Mouse (Mus musculus) ES-Bruce4 (cell line): ENCODE data around the gene Fancc. TPM values are rescaled to one million over a fixed set of nuclear protein-coding genes. Genes with fewer than 3 reads are reported as not detected.
A peak's percentile ranks its signal among the peaks of the same experiment; 100 is the strongest.

Experiments used
- H3K27ac ChIP-seq: 2 replicates; pipeline ENCODE4 v1.5.1; 2012; ENCODE audit warnings: low read length, inconsistent platforms; ENCODE audit not compliant: insufficient read depth
- H3K27me3 ChIP-seq: 2 replicates; pipeline ENCODE4 v1.6.1; 2012; ENCODE audit warnings: mild to moderate bottlenecking, low read length, inconsistent platforms; ENCODE audit not compliant: control insufficient read depth, poor library complexity, insufficient read depth, severe bottlenecking
- H3K36me3 ChIP-seq: 2 replicates; pipeline ENCODE4 v1.6.1; 2012; ENCODE audit warnings: inconsistent platforms, mild to moderate bottlenecking, low read length, moderate library complexity; ENCODE audit not compliant: control insufficient read depth, poor library complexity, insufficient read depth, severe bottlenecking
- H3K4me1 ChIP-seq: one replicate; pipeline ENCODE4 v1.8.1; 2011; ENCODE audit warnings: low read length; ENCODE audit not compliant: control insufficient read depth, insufficient read depth
- H3K4me3 ChIP-seq: 2 replicates; pipeline ENCODE4 v1.5.1; 2011; ENCODE audit warnings: low read depth, mild to moderate bottlenecking, low read length
- H3K9ac ChIP-seq: 2 replicates; pipeline ENCODE4 v1.6.1; 2012; ENCODE audit warnings: low read depth, mild to moderate bottlenecking, inconsistent platforms; ENCODE audit not compliant: poor library complexity, severe bottlenecking
- H3K9me3 ChIP-seq: replicated peaks from 2 replicates; pipeline ENCODE4 v1.6.1; 2012; ENCODE audit warnings: mild to moderate bottlenecking, low read length, inconsistent platforms; ENCODE audit not compliant: control insufficient read depth, poor library complexity, insufficient read depth, severe bottlenecking
- CTCF ChIP-seq: IDR thresholded peaks from one replicate; pipeline ENCODE4 v1.8.1; 2011; ENCODE audit warnings: low read depth, low read length
- EP300 ChIP-seq: IDR thresholded peaks from 2 replicates; pipeline ENCODE4 v1.6.1; 2011; ENCODE audit warnings: low read depth, low read length; ENCODE audit not compliant: insufficient read depth
- POLR2A ChIP-seq: IDR thresholded peaks from one replicate; pipeline ENCODE4 v1.8.1; 2011; ENCODE audit warnings: low read length; ENCODE audit not compliant: insufficient read depth
- polyA plus RNA-seq: library from polyadenylated mRNA; stranded (reverse); fragments of >200 nt; gene quantifications from 2 replicates; pipeline ENCODE4 v1.2.4, GENCODE M21; 2011; ENCODE audit warnings: low read depth; ENCODE audit not compliant: missing spikeins, insufficient read depth, insufficient read length

Gene Fancc
- polyA plus RNA-seq, 1 experiment: 13.3 TPM

DNA sequence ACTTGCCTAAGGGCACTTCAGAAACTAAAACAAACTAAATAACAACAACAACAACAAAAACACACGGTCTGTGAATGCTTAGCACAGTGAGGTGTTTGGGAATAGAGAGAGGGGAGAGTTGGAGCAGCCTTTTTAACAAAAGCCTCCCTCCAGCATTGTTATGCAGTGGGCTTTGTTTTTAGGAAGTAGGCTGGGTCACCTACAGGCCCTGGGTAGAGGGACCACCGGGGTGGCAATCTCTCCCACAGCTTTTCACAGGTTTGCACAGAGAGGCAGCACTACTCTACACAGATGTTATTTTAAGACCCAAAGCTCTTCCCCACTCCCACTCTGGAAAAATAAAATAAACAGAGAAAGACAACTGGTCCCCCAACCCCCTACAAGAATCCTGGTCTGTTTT is 31.8 kb upstream of the Fancc start:
- no peaks in the 10 kb centered on the region for H3K9me3 ChIP-seq
- no peak overlapping the region for H3K9ac ChIP-seq
- peak overlapping the region; percentile 87 for H3K27ac ChIP-seq
- H3K36me3 ChIP-seq: peaks cover 60% of the 10 kb centered on the region
- no peaks in the 10 kb centered on the region for H3K27me3 ChIP-seq
- peaks cover 9% of the 10 kb centered on the region for H3K4me1 ChIP-seq
- no peak overlapping the region for H3K4me3 ChIP-seq
- no peak for TF ChIP-seq CTCF
- peak; percentile 93 for TF ChIP-seq EP300

DNA sequence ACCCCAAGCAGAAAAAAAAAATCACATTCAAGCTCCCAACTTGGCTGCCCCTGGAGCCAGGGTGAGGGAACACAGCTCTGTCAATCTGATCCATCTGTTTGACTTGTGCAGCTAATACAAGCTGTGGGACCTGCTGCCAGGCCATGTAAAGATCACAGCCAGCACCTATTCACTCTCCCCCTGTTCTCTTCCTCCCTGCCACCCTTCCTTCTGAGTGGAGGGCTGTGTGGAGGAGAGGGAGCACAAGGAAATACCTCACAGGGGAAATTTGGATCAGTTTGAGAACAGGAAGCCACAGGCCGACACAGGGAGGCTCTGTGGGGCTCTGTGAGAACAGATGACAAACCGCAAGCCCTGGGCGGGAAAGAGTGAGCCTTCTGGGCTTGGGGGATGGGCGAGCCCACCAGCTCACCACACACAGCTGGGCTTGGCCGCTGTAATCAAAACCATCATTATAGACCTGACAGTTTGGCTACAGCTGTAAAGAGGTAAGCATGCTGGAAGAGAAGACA is 31.1 kb upstream of the Fancc start:
- peak overlapping the region; percentile 28; the same call in 1 of the 2 replicates for H3K9ac ChIP-seq
- H3K4me1 ChIP-seq: peaks cover 12% of the 10 kb centered on the region
- peak overlapping the region; percentile 83 for H3K27ac ChIP-seq
- 0 out of 2 replicates have a peak overlapping the region, but pooled peaks have one; percentile 23 for H3K4me3 ChIP-seq
- peaks cover 58% of the 10 kb centered on the region for H3K36me3 ChIP-seq
- TF ChIP-seq CTCF (no peak), EP300 (peak; percentile 90)
- H3K9me3 ChIP-seq: no peaks in the 10 kb centered on the region
- no peaks in the 10 kb centered on the region for H3K27me3 ChIP-seq

DNA sequence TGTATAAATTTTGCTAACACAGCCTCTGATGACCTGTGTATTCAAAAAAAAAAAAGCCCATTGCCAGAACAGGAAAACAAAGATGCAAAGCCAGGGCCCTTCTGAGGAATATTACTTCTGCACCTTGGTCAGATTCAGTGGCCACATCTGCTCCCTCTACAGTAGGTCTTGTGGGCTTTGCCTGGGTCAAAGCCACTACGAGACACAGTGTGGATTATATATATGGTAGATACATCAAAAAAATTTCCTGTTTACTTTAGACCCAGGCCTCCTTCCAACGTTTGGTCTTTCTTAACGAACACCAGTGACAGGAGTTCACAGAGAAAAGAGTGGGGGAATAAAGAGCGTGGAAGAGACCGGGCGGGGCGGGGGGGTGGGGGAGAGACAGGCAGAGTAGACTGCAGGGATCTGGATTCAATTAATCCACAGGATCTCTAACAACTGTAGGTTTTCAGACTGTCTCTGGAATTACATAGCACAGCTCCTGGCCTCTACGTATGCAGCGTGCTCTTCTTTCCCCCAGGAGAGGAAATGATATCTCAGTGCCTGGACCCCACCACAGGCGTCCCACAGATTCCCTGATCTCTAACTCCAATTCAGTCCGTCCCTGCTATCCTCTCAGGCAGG is 28.6 kb upstream of the Fancc start:
- Histone ChIP-seq H3K27me3 (no peaks in the 10 kb centered on the region), H3K27ac (no peak overlapping the region), H3K9me3 (no peaks in the 10 kb centered on the region), H3K36me3 (peaks cover 53% of the 10 kb centered on the region), H3K4me1 (peaks cover 13% of the 10 kb centered on the region), H3K9ac (no peak overlapping the region), H3K4me3 (no peak overlapping the region)
- TF ChIP-seq POLR2A: no peak
- no peak for TF ChIP-seq EP300
- TF ChIP-seq CTCF: no peak

DNA sequence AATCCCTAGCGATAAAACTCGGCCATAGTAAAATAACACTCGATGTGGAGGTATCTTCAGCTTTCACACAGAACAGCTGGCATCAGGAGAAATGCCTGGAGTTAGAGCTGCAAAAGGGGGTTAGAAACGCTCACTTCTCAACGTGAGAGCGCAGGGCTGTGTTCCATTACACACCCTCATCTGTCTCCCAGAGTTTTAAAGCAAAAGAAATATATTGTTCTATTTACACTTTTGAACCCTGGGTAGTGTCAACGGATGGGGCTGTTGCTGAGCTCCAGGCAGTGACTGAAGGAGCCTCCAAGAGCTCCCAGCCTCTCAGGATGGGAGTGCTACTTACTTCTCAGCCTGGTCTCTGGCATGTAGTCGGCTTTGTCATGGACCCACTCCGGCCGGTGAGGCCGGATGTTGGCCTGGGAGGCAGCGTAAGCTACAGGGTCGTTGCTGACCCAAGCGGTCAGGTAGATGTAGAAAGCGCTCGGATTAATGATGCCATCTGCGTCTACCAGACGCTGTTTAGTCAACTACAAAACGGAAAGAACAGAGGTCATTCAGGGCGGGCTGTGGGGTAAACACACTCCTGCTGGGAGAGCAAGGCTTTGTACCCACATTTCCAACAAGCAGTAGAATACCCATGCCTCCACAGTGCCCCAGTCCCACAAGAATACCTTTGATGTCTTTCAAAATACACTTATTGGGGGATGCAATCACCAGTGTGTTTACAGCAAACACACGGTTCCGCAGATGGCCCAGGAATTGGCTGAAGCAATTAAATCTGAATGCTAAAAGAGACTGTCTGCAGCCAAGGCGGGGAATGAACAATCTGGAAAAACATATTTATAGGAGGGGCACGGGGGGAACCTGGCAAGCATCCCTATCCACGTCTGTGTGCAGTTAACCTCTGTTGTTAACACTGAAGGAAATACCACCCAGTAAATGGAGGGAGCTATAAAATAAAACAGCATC is 27.8 kb upstream of the Fancc start:
- TF ChIP-seq POLR2A (no peak), CTCF (no peak), EP300 (peak; percentile 41; the same call in 1 of the 2 replicates)
- H3K9ac ChIP-seq: no peak overlapping the region

DNA sequence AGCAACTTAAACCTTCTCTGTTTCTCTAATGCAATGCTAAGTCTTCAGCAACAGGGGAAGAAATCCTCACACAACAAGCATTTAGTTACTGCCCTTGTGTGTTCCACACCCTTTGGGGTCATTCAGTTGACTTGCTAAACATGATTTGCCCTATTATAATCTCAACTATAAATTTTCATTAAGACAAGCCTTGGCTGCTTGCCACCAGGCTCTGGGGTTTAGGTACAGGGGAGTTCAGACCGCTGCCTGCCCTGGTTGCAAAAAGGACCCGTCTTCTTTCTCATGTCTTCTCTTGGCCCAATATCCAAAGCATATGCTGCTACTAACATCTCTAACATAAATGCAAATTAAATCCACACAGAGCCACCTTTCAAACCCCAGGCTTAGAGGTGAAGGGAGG is 27.0 kb upstream of the Fancc start:
- no peak for TF ChIP-seq EP300
- no peak for TF ChIP-seq POLR2A
- TF ChIP-seq CTCF: no peak
- Histone ChIP-seq H3K9me3 (no peaks in the 10 kb centered on the region), H3K27ac (no peak overlapping the region), H3K27me3 (no peaks in the 10 kb centered on the region), H3K9ac (no peak overlapping the region), H3K36me3 (peaks cover 62% of the 10 kb centered on the region), H3K4me1 (peaks cover 11% of the 10 kb centered on the region), H3K4me3 (no peak overlapping the region)

More for the DNA sequence above, 27.8 kb upstream of the Fancc start:
- Histone ChIP-seq H3K36me3 (peaks cover 57% of the 10 kb centered on the region), H3K27me3 (no peaks in the 10 kb centered on the region), H3K4me3 (no peak overlapping the region), H3K27ac (no peak overlapping the region), H3K9me3 (no peaks in the 10 kb centered on the region), H3K4me1 (peaks cover 13% of the 10 kb centered on the region)

DNA sequence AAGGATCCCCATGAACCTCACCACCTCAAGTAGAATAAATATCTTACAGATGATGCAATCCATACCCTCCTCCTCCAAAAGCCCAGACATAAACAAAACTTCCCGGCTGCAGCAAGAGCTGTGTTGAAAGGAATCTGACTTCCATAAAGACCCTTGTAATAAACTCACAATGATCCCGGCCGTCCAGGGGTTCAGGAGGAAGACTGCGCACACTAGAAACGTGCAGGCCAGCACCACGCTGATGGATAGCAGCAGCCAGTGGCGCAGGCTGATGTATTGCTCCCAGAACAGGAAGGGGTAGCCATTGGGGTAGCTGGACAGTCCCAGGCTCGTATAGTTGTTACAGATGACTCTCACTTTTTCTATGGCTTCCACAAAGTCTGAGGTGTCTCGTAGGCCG is 25.8 kb upstream of the Fancc start:
- H3K36me3 ChIP-seq: peaks cover 68% of the 10 kb centered on the region
- no peaks in the 10 kb centered on the region for H3K9me3 ChIP-seq
- peaks cover 7% of the 10 kb centered on the region for H3K4me1 ChIP-seq
- no peak overlapping the region for H3K9ac ChIP-seq
- no peaks in the 10 kb centered on the region for H3K27me3 ChIP-seq
- no peak overlapping the region for H3K27ac ChIP-seq
- no peak overlapping the region for H3K4me3 ChIP-seq
- TF ChIP-seq POLR2A: no peak
- no peak for TF ChIP-seq EP300
- TF ChIP-seq CTCF: no peak
